Mouse (Mus musculus) kidney, embryonic 14.5 days (tissue): ENCODE data around the gene Ltbp1. TPM values are rescaled to one million over a fixed set of nuclear protein-coding genes. Genes with fewer than 3 reads are reported as not detected.

ENCODE experiments used
- ATAC-seq: fragments of 200-750 bp; cut with Nextera tagmentation; 2 replicates; pipeline ENCODE4 v1.8.0; 2017; ENCODE audit warnings: moderate number of reproducible peaks, mild to moderate bottlenecking, moderate TSS enrichment, moderate library complexity; ENCODE audit not compliant: low FRiP score, low TSS enrichment
- H3K27ac ChIP-seq: fragments of 300-500 bp; sonication (generic); 2 replicates; pipeline ENCODE4 v1.5.1; 2014; ENCODE audit warnings: low read depth, mild to moderate bottlenecking, low read length, moderate library complexity, mixed read lengths
- H3K27me3 ChIP-seq: fragments of 300-500 bp; sonication (generic); 2 replicates; pipeline ENCODE4 v1.6.1; 2014; ENCODE audit warnings: mild to moderate bottlenecking, low read length; ENCODE audit not compliant: control insufficient read depth, insufficient read depth
- H3K36me3 ChIP-seq: fragments of 300-500 bp; sonication (generic); 2 replicates; pipeline ENCODE4 v1.6.1; 2014; ENCODE audit warnings: low read length, mixed read lengths; ENCODE audit not compliant: control insufficient read depth, insufficient read depth
- H3K4me1 ChIP-seq: fragments of 300-500 bp; sonication (generic); 2 replicates; pipeline ENCODE4 v1.6.1; 2014; ENCODE audit warnings: low read length, mixed read lengths; ENCODE audit not compliant: control insufficient read depth, insufficient read depth
- H3K4me2 ChIP-seq: fragments of 300-500 bp; sonication (generic); replicated peaks from 2 replicates; pipeline ENCODE4 v1.6.1; 2014; ENCODE audit warnings: low read depth, mild to moderate bottlenecking, low read length
- H3K4me3 ChIP-seq: fragments of 300-500 bp; sonication (generic); 2 replicates; pipeline ENCODE4 v1.5.1; 2014; ENCODE audit warnings: mild to moderate bottlenecking, low read length
- H3K9ac ChIP-seq: fragments of 300-500 bp; sonication (generic); 2 replicates; pipeline ENCODE4 v1.6.1; 2014; ENCODE audit warnings: low read depth, mild to moderate bottlenecking, low read length, moderate library complexity
- H3K9me3 ChIP-seq: fragments of 300-500 bp; sonication (generic); 2 replicates; pipeline ENCODE4 v1.6.1; 2016; ENCODE audit warnings: low read length; ENCODE audit not compliant: control insufficient read depth
- WGBS: fragments of 180-500 bp; shearing (Covaris S2); extraction: QIAGEN DNeasy Blood & Tissue Kit; methylation state at CpG from one replicate; pipeline ENCODE4 v1.1.7; 2014; 5-methylcytosine and 5-hydroxymethylcytosine counted together
- polyA plus RNA-seq: library from polyadenylated mRNA; unstranded; fragments of >200 nt; fragmentation: Nextera tagmentation; extraction: Ambion mirVana; gene quantifications from 2 replicates; pipeline ENCODE4 v1.2.1, GENCODE M21; 2014

Gene Ltbp1
- polyA plus RNA-seq, 1 experiment from 2014 or later: 54.7 TPM

- Histone ChIP-seq H3K36me3 (no peaks in the 10 kb centered on the region; the same call in 1 of the 2 replicates), H3K27me3 (no peaks in the 10 kb centered on the region), H3K4me1 (no peaks in the 10 kb centered on the region), H3K4me3 (no peak overlapping the region), H3K4me2 (no peak overlapping the region), H3K9me3 (no peaks in the 10 kb centered on the region; the same call in 1 of the 2 replicates), H3K27ac (no peak overlapping the region), H3K9ac (no peak overlapping the region)
- 98% methylated on average over 4 of the region's 4 CpGs for WGBS
- no peak for ATAC-seq
Measured at GRCm38 (mm10) chr17:75347414-75347813, 342.0 kb downstream of the Ltbp1 start.

DNA sequence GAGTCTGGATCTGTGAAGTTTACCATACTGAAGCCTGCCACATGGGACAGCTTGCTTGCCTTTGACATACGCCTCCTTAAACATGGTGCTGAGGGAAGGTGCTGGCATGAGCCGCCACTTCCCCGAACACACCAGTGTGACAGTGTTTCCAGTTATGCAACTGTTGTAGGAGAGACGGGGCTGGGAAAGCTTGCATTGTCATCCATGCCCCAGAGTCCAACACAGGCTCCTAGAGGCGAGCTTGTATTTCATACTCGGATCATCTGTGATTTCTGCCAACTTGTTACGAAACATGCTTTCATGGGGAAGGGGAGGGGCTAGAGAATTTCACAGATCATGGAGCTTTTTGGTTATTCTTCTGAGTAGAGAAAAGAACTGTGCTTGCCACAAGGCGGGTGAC is 343.7 kb downstream of the Ltbp1 start:
- Histone ChIP-seq H3K9me3 (no peaks in the 10 kb centered on the region; the same call in 1 of the 2 replicates), H3K27ac (no peak overlapping the region), H3K4me2 (no peak overlapping the region), H3K4me3 (no peak overlapping the region), H3K27me3 (no peaks in the 10 kb centered on the region), H3K36me3 (no peaks in the 10 kb centered on the region; the same call in 1 of the 2 replicates), H3K4me1 (no peaks in the 10 kb centered on the region), H3K9ac (no peak overlapping the region)
- no peak for ATAC-seq
- 92% methylated on average over 8 of the region's 8 CpGs for WGBS

- Histone ChIP-seq H3K27me3 (no peaks in the 10 kb centered on the region), H3K4me1 (no peaks in the 10 kb centered on the region), H3K4me3 (no peak overlapping the region), H3K9ac (no peak overlapping the region), H3K27ac (no peak overlapping the region), H3K9me3 (no peaks in the 10 kb centered on the region; the same call in 1 of the 2 replicates), H3K4me2 (no peak overlapping the region), H3K36me3 (no peaks in the 10 kb centered on the region; the same call in 1 of the 2 replicates)
- WGBS: 92% methylated on average over 3 of the region's 3 CpGs
- no peak for ATAC-seq
Measured at GRCm38 (mm10) chr17:75349602-75350001, 344.2 kb downstream of the Ltbp1 start.

- WGBS: 71% methylated on average over 3 of the region's 3 CpGs
- peaks cover 6% of the 10 kb centered on the region for H3K36me3 ChIP-seq
- H3K4me3 ChIP-seq: no peak overlapping the region
- H3K9me3 ChIP-seq: no peaks in the 10 kb centered on the region
- ATAC-seq: no peak
- H3K4me2 ChIP-seq: no peak overlapping the region
- no peaks in the 10 kb centered on the region for H3K27me3 ChIP-seq
- H3K27ac ChIP-seq: no peak overlapping the region
- H3K4me1 ChIP-seq: no peaks in the 10 kb centered on the region
- H3K9ac ChIP-seq: no peak overlapping the region
Measured at GRCm38 (mm10) chr17:75353323-75353722, 348.0 kb downstream of the Ltbp1 start.

GRCm38 (mm10) chr17:75355431-75355830 is 350.1 kb downstream of the Ltbp1 start:
- peaks cover 20% of the 10 kb centered on the region for H3K36me3 ChIP-seq
- H3K4me1 ChIP-seq: no peaks in the 10 kb centered on the region
- H3K9me3 ChIP-seq: peaks cover 3% of the 10 kb centered on the region; the same call in 1 of the 2 replicates
- H3K4me3 ChIP-seq: no peak overlapping the region
- WGBS: 75% methylated on average over 5 of the region's 5 CpGs
- no peak for ATAC-seq
- H3K9ac ChIP-seq: no peak overlapping the region
- no peak overlapping the region for H3K27ac ChIP-seq
- no peaks in the 10 kb centered on the region for H3K27me3 ChIP-seq
- no peak overlapping the region for H3K4me2 ChIP-seq

DNA sequence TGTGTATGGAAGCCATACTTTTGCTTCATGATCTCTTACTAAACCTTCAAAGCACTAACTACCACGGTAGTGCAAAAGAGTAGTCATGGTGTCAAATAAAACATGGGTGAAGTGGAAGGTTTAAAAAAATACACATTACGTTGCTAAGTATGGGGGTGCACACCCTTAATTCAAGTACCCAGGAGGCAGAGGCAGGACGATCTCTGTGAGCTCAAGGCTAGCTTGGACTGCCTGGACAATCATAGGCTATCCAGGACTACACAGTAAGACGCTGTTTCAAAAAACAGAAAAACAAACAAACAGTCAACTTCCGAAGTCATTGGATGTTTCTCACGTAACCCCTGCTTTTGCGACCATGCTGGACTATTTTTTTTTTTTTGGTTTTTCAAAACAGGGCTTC is 354.7 kb downstream of the Ltbp1 start:
- H3K27me3 ChIP-seq: no peaks in the 10 kb centered on the region
- peaks cover 27% of the 10 kb centered on the region for H3K36me3 ChIP-seq
- WGBS: 92% methylated on average over 7 of the region's 7 CpGs
- no peak overlapping the region for H3K27ac ChIP-seq
- no peak overlapping the region for H3K4me3 ChIP-seq
- no peak overlapping the region for H3K9ac ChIP-seq
- no peak for ATAC-seq
- H3K9me3 ChIP-seq: peaks cover 3% of the 10 kb centered on the region; the same call in 1 of the 2 replicates
- H3K4me1 ChIP-seq: no peaks in the 10 kb centered on the region
- H3K4me2 ChIP-seq: no peak overlapping the region

DNA sequence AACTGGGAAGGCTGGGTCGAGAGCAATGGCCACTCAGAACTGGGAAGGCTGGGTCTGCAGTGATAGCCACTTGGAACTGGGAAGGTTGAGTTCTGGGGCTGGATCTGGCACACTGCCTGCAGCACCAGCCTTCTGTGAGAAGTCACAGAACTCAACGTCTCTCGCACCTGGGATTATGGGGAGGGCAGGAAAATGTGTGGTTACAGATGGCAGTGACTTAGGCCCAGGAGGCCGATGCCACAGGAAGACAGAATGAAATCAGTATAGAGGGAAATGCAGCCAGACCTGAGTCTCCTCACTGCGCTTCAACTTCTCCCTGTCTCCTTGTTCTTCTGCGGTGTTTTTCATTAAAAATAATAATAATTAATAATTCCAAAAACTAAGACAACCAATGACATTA is 361.0 kb downstream of the Ltbp1 start:
- 93% methylated on average over 6 of the region's 6 CpGs for WGBS

GRCm38 (mm10) chr17:75367486-75368155 is 362.3 kb downstream of the Ltbp1 start:
- Histone ChIP-seq H3K4me1 (no peaks in the 10 kb centered on the region), H3K27me3 (no peaks in the 10 kb centered on the region), H3K4me2 (no peak overlapping the region), H3K4me3 (no peak overlapping the region), H3K9ac (no peak overlapping the region), H3K27ac (no peak overlapping the region), H3K9me3 (no peaks in the 10 kb centered on the region), H3K36me3 (peaks cover 6% of the 10 kb centered on the region; the same call in 1 of the 2 replicates)
- WGBS: 95% methylated on average over 18 of the region's 18 CpGs
- no peak for ATAC-seq

More for the DNA sequence above, 361.0 kb downstream of the Ltbp1 start:
- Histone ChIP-seq H3K27me3 (no peaks in the 10 kb centered on the region), H3K9ac (no peak overlapping the region), H3K4me1 (no peaks in the 10 kb centered on the region), H3K4me3 (no peak overlapping the region), H3K4me2 (no peak overlapping the region), H3K9me3 (no peaks in the 10 kb centered on the region), H3K36me3 (peaks cover 10% of the 10 kb centered on the region; the same call in 1 of the 2 replicates), H3K27ac (no peak overlapping the region)
- ATAC-seq: no peak

DNA sequence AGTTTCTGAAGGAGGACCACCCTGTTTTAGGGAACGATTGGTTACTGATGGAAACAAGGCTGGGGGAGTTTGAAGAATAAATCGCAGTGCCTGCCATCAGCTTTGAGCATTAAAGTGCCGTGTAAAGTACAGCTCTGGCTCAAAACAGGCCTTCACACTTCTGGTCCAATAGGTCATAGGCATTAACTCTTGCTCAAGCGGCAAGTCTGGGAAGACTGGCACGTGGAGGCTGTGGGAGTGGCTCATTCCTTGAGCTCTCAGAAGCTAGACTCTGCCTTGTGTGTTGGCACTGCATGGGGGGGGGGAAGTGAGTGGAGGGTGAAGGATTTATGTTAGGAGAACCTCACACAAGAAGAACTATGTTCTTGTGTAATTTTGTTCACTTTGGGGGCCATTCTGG is 363.2 kb downstream of the Ltbp1 start:
- Histone ChIP-seq H3K4me2 (no peak overlapping the region), H3K27ac (no peak overlapping the region), H3K9me3 (0 out of 2 replicates have a peak, but pooled peaks cover 2% of the 10 kb centered on the region), H3K4me1 (no peaks in the 10 kb centered on the region), H3K9ac (no peak overlapping the region), H3K36me3 (peaks cover 3% of the 10 kb centered on the region; the same call in 1 of the 2 replicates), H3K4me3 (no peak overlapping the region), H3K27me3 (no peaks in the 10 kb centered on the region)
- ATAC-seq: no peak
- WGBS: 31% methylated on average over 5 of the region's 5 CpGs
